Mouse (Mus musculus) kidney, postnatal 14 days (tissue): ENCODE results near the gene Zxdc.

Experiments used
- DNase-seq: peaks from one replicate; pipeline ENCODE4 v3.0.0; 2022; ENCODE audit warnings: mixed read lengths

The Zxdc gene

DNA sequence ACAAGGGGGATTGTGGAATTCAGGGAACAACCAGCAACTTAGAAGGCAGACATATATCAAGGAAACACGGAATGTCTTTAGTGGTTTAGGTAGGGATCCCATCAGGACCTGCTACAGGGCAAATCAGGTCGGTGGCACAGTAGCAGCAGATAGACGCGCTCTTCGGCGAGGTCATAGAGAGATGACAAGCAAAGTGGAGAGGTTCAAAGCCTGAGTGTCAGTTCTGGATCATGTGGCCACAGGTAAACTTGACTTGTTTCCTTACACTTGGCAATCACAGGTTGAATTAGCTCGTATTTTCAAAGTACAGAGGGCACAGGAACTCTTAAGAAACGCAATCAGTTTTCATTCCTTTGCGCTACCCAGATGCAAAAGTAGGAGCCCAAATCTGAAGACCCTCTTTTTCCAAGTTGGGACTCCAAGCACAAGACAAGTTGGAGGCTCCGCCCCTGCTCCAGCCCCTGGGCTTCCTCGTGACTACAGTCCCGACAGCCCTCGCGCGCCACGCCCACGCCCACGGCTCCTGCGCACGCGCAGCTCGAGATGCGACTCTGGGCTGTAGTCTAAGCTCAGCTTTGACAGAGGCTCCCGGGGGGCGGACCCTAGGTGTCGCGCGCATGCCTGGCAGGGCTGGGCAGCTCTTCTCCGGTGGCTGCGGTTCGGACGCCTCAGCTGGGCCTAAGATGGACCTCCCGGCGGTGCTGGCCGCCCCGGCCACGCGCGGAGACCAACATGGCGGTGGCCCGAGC, at the start of gene Zxdc:
Gene Zxdc (plus strand): TSS at position 517 of the 749 bp plus-strand sequence.
- peak; percentile 100 for DNase-seq

DNA sequence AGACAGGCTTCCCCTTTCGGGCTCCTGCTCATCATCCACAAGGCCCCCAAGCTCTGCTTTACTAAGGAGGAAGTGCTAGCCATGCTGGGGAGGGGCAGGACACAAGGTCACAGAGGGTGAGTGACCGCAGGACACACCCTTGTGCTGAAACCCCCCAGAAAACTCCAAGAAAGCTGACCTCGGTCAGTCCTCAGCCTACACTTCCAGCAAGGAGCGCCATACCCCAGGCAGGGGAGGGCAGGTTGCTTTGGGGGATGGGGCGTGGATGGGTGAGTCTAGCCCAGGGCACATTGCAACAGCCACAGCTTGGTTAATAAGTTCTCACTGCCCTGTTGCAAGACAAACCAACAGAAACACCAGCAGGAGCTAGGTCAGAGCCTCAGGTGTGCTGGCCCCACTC, 48.9 kb upstream of the Zxdc start:
- DNase-seq: peak; percentile 51

DNA sequence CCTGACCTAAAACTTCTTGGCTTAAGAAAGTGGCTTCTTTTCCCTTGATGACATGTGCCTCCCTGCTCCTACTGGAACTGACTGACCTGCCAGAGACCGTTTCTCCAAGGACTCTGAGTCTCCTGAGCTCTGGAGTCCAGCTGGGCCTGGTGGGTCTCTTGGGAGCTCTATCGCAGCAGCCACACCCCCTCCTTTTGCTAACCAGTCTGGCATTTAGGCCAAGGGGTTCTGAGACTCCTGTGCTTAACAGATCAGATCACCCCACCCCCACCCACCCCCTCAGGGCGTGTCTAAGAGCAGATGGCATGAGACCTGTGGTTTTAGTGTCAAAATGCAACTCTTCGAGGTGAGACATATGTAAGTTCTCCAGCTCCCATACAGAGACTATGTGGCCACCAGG, 47.5 kb upstream of the Zxdc start:
- no peak for DNase-seq

DNA sequence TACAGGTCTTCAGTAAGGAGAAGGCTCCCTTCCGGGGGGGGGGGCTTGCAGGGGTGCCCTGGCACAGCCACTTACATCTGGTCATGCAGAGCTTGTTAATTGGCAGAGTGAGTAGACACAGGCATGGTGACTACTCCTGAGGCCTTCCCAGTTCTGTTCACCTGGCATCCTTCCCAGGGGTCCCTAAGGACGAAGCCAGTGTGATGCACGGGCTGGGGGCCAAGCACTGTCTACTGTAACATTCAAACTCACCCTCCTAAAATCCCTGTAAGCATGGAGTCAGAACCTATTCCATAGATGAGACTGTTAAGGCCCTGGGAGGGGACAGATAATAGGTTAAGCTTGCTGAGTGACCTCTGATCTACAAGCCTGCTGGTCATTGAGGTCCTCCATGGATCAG, 45.3 kb upstream of the Zxdc start:
- no peak for DNase-seq

DNA sequence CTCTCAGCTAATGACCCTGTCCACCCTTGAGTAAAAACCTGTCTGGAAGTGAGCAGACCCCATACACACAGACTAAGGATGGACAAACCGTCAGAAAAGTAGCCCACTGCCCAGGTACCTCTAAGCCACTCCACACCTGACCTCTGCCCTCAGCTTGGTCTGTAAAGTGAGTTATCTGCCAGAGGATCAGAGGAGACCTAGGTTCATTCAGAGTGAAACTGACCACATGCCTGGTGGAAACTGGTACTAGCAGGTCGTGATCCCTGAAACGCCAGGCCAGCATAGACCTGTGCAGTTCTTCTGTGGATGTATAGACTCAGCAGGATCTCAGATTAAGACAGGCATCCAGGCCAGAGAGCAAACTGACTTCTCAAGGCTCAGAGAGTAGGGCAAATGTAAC, 44.8 kb upstream of the Zxdc start:
- no peak for DNase-seq

DNA sequence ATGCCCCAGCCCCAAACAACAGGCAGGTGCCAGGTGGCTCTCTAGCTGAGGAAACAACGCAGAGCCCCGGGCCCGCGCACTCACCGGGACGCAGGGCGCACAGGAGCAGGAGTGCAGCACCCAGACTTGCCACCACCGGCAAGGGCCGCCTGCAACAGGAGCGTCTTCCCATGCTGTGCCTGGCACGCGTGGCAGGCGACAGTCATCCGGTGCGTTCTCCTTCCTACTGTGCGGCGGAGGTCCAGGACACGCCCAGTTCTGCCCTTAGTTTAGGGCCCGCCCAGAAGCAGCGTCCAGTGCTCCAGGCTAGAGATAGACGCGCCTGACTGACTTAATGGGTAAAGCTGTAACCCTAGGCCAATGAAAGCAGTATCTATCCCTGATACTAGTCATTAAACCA, 44.3 kb upstream of the Zxdc start, which contains the start of gene Chst13:
Gene Chst13 (minus strand): TSS at position 195 of the 400 bp plus-strand sequence.
- peak; percentile 37 for DNase-seq

DNA sequence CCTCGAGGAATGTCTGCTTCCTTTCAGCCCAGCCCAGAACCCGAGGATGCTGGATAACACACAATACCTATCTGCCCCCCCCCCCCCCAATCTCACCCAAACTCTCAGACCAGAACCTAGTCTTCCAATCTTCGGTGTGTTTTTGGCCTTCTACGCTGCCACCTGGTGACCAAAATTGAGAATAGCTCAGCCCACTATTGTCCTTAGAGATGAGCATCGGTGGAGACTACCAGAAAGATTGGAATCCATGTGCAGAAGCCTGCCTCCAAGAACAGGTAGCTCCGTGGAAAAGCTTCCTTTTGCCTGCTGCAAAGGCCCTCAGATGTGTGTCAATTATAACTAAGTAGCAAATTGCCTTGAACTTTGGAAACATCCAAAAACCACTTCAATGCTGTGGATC, 41.6 kb upstream of the Zxdc start:
- no peak for DNase-seq

DNA sequence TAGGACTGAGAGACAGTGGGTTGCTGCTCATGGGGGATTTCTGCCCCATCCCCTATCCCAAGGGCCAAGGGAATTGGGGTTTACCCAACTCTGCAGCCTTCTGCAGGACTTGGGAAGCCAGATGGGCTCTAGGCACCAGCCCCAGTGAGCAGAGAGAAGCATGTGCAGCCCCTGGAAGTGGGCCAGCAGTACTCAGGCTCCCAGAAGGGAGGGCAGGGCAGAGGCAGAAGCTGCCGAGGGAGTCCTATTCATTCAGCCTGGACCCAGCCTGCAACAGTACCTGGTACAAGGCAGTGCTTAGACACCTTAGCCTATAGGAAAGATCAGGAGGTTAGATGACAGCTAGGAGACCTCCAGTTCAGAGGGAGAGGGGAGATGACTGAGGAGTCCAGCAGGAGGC, 39.3 kb upstream of the Zxdc start:
- peak; percentile 48 for DNase-seq

DNA sequence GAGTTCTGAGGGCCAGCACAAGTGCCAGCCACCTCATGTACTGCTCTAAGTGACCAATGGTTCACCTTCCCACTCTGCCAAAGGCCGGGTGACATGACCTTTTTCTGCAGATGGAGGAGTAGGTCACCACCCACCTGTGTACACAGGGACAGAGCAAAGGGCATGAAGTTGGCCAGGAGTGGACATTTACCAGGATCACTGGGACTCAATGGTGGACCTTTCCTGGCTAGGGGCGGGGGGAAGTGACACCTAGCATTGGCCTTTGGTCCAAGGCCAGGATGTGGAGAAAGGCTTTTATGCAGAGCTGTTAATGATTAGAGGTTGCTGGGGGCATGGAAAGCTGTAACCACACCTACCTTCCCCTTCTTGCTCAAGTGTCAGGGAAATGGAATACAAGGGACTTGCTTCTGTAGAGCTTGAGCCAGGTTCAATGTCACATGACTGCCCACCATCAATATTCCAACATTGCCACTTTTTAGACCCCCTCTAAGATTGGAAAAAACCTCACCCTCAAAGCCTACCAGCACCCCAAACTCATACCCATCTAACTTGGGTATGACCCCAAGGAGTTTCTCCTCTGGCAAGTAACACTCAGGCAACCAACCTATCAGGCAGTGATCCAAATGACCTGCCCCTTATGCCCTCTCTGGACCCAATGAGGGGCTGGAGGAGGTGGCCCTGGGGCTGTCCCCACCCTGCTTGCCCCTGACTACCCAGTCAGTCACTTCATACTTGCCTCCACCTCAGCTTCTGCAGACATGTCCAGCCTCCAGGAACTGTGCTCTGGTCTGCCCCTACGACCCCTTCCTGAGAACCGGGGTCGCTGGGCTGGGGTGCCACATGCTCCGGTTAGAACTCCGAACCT, 36.5 kb upstream of the Zxdc start, which contains the start of gene Uroc1:
Gene Uroc1 (plus strand): TSS at position 724 of the 865 bp plus-strand sequence.
- peak; percentile 43 for DNase-seq

DNA sequence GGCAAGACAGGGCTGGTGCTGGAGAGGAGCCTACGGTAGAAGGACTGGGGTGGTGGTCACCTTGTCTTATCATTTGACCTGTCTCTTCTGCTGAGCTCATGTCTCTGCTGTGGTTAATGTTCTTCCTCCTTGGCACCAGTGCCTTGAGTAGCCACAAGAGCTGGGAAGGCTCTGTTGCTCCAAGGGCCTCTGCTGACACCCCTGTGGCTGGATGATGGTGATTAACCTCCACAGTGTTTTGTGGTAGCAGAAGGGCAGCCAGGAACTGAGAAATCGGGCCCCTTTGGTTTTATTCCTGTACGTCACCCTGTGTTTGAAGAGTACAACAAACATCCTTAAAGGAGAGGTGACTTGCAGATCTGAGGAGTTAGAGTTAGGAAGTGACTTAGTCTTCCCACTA, 35.0 kb upstream of the Zxdc start:
- no peak for DNase-seq

DNA sequence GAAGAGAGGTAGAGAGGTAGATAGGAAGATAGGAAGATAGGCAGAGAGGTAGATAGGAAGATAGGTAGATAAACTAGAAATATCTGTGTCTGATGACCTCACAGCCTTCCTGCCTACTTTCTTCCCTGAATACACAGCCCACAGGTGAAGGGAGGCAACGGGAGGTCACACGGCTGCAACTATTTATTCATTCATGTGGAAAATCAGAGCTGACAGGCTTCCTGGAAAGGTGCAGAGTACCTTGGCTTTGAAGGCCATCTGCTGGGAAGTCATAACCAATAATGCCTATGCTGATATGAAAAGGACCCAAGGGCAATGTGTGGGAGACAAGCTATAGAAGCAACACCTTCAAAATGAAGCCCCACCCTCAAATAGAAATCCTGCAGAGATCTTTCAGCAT, 26.9 kb upstream of the Zxdc start:
- DNase-seq: no peak

DNA sequence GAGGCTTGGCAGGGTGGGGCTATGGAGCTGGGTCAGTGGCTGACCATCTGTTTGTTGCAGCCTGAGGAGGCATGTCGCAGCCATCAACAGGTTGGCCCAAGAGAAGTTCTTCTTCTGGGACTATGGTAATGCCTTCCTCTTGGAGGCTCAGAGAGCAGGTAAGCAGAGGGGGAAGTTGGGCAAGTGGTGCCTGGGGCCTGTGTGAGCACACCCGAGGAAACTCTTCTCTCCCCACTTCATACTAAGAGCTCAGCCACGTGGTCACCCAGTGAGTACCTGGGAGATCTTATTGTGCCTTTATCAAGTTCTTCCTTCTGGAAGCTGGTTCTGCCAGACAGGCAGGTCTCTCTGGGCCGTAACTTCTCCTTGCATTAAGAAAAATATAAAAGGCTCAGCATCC, 22.1 kb upstream of the Zxdc start:
- DNase-seq: no peak

DNA sequence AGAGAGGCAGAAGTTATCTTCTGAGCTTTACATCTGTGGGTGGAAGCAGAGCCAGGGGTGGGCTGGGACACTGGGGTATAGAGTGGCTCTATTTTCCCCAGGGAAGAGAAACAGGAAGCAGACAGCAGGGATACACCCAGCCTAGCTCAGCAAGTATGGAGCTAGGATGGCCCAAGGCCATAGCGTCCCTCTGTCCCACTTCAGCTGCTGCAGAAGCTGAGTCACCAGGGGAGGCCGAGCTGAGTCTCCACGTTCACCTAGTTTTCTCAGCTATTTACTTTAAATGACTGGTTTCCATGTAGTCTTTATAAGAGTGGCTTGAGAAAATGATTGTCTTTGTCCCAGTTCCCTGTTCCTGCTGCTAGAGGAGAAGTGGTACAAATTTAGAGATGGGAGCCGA, 20.8 kb upstream of the Zxdc start:
- no peak for DNase-seq

DNA sequence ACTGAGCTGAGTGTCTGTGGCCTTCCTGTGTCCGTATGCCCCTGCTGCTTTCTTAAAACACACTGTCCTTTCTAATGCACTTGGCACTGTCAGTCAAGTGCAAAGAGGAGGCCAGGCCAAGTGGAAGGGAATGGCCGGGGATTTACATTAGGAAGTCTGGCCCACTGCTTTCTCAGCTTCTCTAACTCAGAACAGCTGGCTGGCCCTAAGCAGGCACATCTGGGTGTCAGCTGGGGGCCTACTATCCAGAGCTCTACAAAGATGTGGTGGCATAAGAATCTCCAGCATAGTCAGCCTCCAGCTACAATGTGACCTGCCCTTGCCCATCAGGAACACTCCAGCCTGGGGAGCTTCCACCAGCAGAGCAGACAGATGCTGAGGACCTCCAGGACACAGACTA, 19.3 kb upstream of the Zxdc start:
- no peak for DNase-seq

DNA sequence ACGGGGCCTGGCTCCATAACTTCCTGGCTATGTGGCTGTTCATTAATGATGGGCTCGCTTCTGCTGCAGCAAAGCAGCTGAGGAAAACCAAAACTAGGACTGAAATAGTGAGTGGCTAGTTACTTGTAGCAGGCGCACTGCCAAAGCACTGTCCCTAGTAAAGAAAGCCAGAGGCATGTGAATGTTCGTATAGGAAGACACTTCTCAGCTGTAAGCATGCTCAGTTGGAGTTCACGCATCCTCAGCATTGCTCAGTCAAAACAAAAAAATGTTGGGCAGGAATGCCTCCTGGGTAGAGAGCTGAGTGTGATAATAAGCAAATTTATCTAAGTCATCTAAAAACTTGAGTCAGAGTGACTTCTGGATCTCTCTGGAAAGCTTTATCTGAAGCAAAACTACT, 11.2 kb upstream of the Zxdc start:
- DNase-seq: no peak

DNA sequence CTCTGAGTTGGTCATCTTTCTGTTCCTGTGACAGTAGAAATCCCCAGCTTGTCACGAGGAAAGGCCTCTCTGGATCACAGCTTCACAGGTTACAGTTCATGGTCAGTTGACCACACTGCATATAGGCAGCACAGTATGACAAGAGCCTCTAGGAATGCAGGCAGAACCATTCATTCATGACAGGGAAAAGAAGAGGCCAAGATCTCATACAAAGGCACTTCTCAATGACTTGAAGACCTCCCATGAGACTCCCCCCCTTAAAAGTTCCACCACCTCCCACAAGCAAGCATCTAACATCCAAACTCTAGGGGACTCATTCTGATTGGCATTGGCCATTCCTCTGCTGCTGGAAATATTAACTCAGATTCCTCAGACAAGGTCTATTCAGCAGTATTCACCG, 9.8 kb upstream of the Zxdc start:
- no peak for DNase-seq

DNA sequence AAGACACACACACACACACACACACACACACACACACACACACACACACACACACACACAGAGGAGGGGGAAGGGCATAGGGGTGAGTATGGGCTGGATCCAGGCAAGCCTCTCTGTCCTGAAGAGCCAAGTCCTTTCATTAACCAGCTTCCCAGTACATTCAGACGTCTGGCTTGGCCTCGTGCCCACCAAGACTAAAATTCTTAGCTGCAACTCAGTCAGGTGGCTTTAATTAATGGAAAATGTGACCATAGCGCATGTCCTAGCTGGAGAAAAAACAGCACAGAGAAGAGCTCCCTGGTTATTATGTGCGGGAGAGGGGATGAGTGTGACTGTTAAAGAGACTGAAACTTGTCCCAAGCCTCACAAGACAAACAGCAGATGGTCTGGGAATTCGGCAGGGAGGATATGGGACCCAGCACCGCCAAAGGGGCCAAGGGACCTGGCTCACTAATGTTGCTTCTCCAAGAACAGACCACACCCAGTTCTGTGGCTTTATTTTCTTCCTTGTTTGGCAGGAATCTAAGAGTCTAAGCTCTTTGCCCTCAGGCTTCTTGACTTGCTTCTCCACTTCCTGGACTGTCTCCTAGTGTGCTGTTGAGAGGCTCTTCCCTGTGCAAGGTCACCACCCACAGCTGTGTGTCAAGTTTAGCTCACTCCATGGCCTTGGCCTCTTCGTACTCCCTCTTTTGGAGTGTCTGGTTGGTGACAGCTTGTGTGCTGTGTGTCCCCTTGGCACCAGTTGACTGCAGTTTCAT, 9.1 kb upstream of the Zxdc start:
- DNase-seq: peak; percentile 77

DNA sequence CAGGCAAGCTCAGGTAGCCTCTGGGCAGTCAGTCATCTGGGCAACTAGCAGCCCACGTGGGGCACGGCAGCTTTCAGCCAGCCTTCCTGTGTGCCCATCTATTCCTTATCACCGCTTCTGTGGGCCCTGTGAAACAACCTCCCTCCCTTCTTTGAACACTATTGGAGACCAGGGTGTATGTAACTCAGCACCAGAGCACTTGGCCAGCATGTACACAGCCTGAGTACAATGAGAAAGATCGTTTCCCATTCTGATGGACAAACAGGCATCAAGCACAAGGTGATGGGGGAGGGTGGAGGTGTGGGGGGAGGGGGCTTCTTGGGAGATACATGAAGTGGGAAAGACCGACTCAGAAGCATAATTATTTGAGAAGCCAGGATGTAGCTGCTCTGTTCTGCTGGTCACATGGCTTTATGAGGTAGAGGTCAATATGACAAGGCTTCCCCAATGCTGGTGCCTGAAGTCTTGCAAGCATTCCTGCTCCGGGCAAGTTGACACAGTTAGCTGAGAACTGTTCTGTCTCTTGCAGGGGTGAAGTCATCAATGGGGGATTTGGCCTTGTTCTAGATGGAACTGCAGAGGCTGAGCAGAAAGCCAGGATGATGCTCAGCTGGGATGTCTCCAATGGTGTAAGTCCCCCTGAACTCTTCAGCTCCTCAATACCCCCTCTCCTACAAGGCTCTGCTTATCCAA, 8.2 kb upstream of the Zxdc start:
- DNase-seq: no peak

DNA sequence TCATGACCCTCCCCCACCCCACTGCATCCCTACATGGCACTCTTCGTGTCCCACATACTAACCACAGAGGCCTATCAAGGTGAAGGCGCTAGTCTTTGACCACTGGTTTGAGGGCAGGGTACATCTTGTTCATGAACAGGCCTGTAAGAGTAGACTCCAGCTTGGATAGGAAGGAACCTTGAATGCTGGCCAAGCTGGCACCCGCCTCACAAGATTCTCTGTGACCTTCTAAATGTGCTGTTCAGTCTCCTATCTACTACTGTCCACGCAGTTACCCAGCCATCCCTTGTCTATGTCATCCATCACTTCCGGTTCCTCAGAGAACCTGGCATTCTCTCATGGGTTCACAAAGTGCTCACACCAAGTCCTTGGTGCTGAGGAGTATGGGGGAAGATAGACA, 6.0 kb upstream of the Zxdc start:
- DNase-seq: no peak

DNA sequence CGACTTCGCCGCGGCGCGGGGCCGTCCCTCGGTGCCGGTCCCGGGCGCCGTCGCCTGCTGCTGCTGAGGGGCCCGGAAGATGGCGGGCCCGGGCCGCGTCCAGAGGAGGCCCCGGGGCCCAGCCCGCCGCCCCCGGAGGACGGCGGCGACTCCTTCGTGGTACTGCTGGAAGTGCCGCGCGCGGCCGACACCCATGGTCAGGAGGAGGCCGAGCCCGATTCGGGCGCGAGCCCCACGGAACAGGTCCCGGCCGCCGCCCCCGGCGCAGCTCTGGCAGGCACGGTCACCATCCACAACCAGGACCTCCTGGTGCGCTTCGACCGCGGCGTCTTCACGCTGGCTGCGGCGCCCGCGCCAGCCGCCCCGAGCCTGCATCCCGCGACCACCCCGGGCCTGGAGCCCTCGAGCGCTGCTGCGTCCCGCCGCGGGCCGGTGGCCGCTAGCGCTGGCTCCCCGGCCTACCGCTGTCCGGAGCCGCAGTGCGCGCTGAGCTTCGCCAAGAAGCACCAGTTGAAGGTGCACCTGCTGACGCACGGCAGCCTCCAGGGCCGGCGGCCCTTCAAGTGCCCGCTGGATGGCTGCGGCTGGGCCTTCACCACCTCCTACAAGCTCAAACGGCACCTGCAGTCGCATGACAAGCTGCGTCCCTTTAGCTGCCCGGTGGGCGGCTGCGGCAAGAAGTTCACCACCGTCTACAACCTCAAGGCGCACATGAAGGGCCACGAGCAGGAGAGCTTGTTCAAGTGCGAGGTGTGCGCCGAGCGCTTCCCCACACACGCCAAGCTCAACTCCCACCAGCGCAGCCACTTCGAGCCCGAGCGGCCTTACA, 647 bp downstream of the Zxdc start:
- DNase-seq: peak; percentile 52

DNA sequence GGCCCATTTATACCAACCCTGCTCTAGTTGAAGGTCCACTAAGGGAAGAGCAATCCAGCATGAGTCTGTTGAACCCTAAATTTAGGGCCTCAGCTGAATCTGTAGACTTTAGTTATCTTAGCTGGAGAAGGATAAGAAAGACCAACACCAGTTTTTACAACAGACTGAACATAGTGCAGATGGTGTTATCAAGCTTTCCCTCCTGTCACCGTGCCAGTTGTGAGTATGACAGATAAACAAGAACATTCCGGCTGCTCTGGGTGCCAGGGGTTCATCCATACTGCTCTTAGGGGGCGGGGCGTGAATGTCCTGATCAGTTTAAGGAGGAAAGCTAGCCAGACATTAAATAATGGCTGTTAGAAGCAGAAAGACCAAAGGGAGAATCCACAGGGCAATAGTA, 5.4 kb downstream of the Zxdc start:
- DNase-seq: peak; percentile 55

DNA sequence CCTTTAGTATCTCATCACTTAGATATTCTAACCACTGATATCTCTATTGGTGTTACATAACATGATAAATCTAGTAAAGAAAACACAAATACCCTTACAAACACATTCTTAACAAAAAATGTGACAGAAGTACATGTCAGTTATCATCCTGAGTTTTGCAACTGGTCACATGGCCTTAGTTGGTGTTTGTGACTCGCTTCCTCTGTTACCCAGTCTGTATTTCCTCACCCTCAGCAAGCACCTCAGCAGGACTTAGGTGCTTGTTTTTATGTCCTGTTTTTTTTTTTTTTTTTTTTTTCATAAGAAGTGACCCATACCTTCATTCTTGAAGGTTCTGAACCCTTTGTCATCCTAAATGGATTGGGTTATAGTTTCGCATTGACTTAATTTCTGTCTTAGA, 8.4 kb downstream of the Zxdc start:
- no peak for DNase-seq
